18 mouse cellular contexts compared by ENCODE assay signal in genomic region chr14:122010301-122010700, GRCm38 (mm10). TPM values are rescaled to one million over a fixed set of nuclear protein-coding genes. Genes with fewer than 3 reads are reported as not detected.
DNase-seq lines count a peak whose midpoint lies in the region; ATAC-seq and TF ChIP-seq lines count a peak whose summit lies in the region.
"Had no signal": no experiment of that assay in that cellular context is flagged by ENCODE, and none has a peak within 500 bp of the region (broad histone marks: within the 10 kb centered on the region; RNA-seq: fewer than 3 reads in every experiment).

No protein-coding gene starts in this region.

- TF ChIP-seq CTCF in layer of hippocampus, adult 2 months (conservative IDR thresholded peaks at IDR 0.05), result no peak
- no peak for TF ChIP-seq CTCF in bone marrow macrophage, adult 2 months (IDR thresholded peaks at IDR 0.05; ENCODE audit: low read depth, low read length)

- ATAC-seq in midbrain, embryonic 14.5 days (ENCODE audit: low FRiP score, low TSS enrichment), result no peak
- no peak for ATAC-seq in activated CD4-positive, CD25-positive, alpha-beta regulatory T cell, adult 4 months
- ATAC-seq: intestine, embryonic 16.5 days had no signal

- WGBS in midbrain, embryonic 14.5 days, result 81% methylated on average over 7 of the region's 7 CpGs

- H3K4me1 ChIP-seq in bone marrow macrophage, adult 2 months (ENCODE audit: control insufficient read depth, insufficient read depth, low read length), result peaks cover 55% of the 10 kb centered on the region
- no peaks in the 10 kb centered on the region for H3K4me1 ChIP-seq in midbrain, embryonic 14.5 days (ENCODE audit: control insufficient read depth, insufficient read depth, low read length)
- H3K4me1 ChIP-seq: neural tube, embryonic 15.5 days had no signal

- H3K4me2 ChIP-seq in midbrain, embryonic 14.5 days (ENCODE audit: low read length), result no peak overlapping the region
- H3K4me2 ChIP-seq: neural tube, embryonic 15.5 days had no signal

- no peak for TF ChIP-seq POLR2A in bone marrow macrophage, adult 2 months (IDR thresholded peaks at IDR 0.05; ENCODE audit: borderline replicate concordance, low read depth, low read length)

- peaks cover 26% of the 10 kb centered on the region; the same call in 1 of the 2 replicates for H3K36me3 ChIP-seq in midbrain, embryonic 14.5 days (ENCODE audit: control insufficient read depth, insufficient read depth, low read length)

- peak overlapping the region; percentile 46; the same call in 1 of the 2 replicates for H3K27ac ChIP-seq in layer of hippocampus, adult 2 months
- H3K27ac ChIP-seq in bone marrow macrophage, adult 2 months (ENCODE audit: insufficient read depth, low read depth, low read length), result peak overlapping the region; percentile 81
- peak overlapping the region; percentile 26; the same call in 1 of the 2 replicates for H3K27ac ChIP-seq in midbrain, embryonic 14.5 days (replicated peaks; ENCODE audit: low read depth, low read length)
- H3K27ac ChIP-seq: hindbrain, embryonic 10.5 days; liver, embryonic 14.5 days; neural tube, embryonic 15.5 days had no signal

- no peaks in the 10 kb centered on the region for H3K27me3 ChIP-seq in midbrain, embryonic 14.5 days (ENCODE audit: control insufficient read depth, insufficient read depth, low read length)
- H3K27me3 ChIP-seq: neural tube, embryonic 15.5 days had no signal

- no peak for DNase-seq in layer of hippocampus, adult 2 months (ENCODE audit: low spot score in 2 of 2)
- DNase-seq in layer of hippocampus, postnatal 36 days, result no peak
- peak; percentile 26 for DNase-seq in gastrocnemius, postnatal 10 days
- DNase-seq in midbrain, embryonic 14.5 days, result no peak
- no peak for DNase-seq in B cell, adult 2 months
- DNase-seq: cerebellum, adult 9-10 months; kidney, postnatal 14 days had no signal

- H3K4me3 ChIP-seq in layer of hippocampus, adult 2 months, result no peak overlapping the region
- no peak overlapping the region for H3K4me3 ChIP-seq in bone marrow macrophage, adult 2 months (ENCODE audit: insufficient read depth, low read length)
- H3K4me3 ChIP-seq in midbrain, embryonic 14.5 days (replicated peaks; ENCODE audit: low read depth, low read length), result no peak overlapping the region
- H3K4me3 ChIP-seq: hindbrain, embryonic 10.5 days; neural tube, embryonic 15.5 days had no signal

- no peak overlapping the region for H3K9ac ChIP-seq in midbrain, embryonic 14.5 days (replicated peaks; ENCODE audit: low read length)
- H3K9ac ChIP-seq: liver, embryonic 14.5 days; neural tube, embryonic 15.5 days had no signal

- no peaks in the 10 kb centered on the region for H3K9me3 ChIP-seq in midbrain, embryonic 14.5 days (ENCODE audit: control insufficient read depth, low read length)
- H3K9me3 ChIP-seq: hindbrain, embryonic 10.5 days; neural tube, embryonic 15.5 days had no signal

RNA-seq across cellular contexts. Expression of gene Timm8a2, which starts 24.2 kb away (rescaled TPM):
- total RNA-seq in layer of hippocampus, adult 2 months (2021), result not detected
- total RNA-seq in layer of hippocampus, postnatal 36 days (2021), result under 1 TPM in 1 of 2 experiments, not detected in 1; 0.40 TPM
- polyA plus RNA-seq in bone marrow macrophage, adult 2 months (2012; ENCODE audit: insufficient read depth, insufficient read length, missing spikeins), result not detected in 2 replicates
- not detected for total RNA-seq in gastrocnemius, postnatal 10 days (2021)
- polyA plus RNA-seq in midbrain, embryonic 14.5 days (2014; fragmentation: Nextera tagmentation; extraction: Ambion mirVana), result not detected in 2 replicates
- not detected for polyA plus RNA-seq in activated CD4-positive, CD25-positive, alpha-beta regulatory T cell, adult 4 months (2017; shearing (Covaris generic))
- total RNA-seq: adrenal gland, postnatal 4 days; left cerebral cortex, adult 18-20 months had no signal
- polyA plus RNA-seq: CD4-positive, CD25-positive, alpha-beta regulatory T cell, adult 4 months; forebrain, embryonic 11.5 days; hindbrain, embryonic 10.5 days; intestine, embryonic 16.5 days; limb, embryonic 11.5 days; liver, embryonic 14.5 days; neural tube, embryonic 15.5 days had no signal

RNA-seq across cellular contexts. Expression of gene Gpr183, which starts 45.3 kb away (rescaled TPM):
- 1 to 10 TPM in 1 of 2 experiments, under 1 TPM in 1; 0.56 to 1.0 TPM for total RNA-seq in layer of hippocampus, adult 2 months (2021)
- total RNA-seq in layer of hippocampus, postnatal 36 days (2021), result under 1 TPM; 0.77 to 0.81 TPM
- polyA plus RNA-seq in bone marrow macrophage, adult 2 months (2012; ENCODE audit: insufficient read depth, insufficient read length, missing spikeins), result 33.0 and 34.1 TPM in 2 replicates
- total RNA-seq in gastrocnemius, postnatal 10 days (2021), result 1 to 10 TPM in 1 of 2 experiments, under 1 TPM in 1; 0.68 to 1.4 TPM
- 0.67 and 0.72 TPM in 2 replicates for polyA plus RNA-seq in midbrain, embryonic 14.5 days (2014; fragmentation: Nextera tagmentation; extraction: Ambion mirVana)
- 100 to 1,000 TPM; 104 to 118 TPM for polyA plus RNA-seq in activated CD4-positive, CD25-positive, alpha-beta regulatory T cell, adult 4 months (2017; shearing (Covaris generic))

Comparison
In these comparisons a context has a peak if more than half of its experiments do, and no peak if none do; other contexts are left out.
1. H3K27ac ChIP-seq: peak in every context shown above with its lines; median percentile 81 in bone marrow macrophage, adult 2 months; 46 in layer of hippocampus, adult 2 months; 26 in midbrain, embryonic 14.5 days.